Mouse (Mus musculus): ENCODE results near the gene Pogk.

Gene Pogk

DNA sequence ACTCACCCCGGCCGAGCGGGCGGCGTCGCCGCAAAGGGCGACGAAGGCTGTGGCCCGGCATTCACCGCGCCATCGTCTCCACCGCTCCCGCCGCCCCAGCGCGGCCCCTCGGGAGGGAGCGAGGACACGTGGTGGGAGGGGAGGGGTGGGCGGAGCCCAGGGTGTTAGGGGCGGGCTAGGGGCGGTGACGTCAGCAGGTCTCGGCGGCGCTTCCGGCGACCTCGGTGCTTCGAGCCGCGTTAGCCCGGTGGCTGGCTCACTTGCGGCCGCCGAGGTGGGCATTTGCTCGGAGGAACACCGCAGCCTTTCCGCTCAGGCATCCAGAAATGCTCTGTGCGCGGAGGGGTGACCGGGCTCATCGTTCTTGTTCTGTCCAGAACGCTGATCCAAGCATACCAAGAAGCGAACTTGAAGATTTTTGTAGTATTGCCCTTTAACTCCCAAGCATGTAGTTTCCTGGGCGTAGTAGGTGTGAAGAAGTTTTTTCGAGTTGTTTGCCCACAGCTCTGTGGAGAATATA is at the start of gene Pogk:
Gene Pogk (minus strand): TSS at position 163 of the 520 bp plus-strand sequence.
- in situ Hi-C loops (cut with MboI, MseI): no loop called here

DNA sequence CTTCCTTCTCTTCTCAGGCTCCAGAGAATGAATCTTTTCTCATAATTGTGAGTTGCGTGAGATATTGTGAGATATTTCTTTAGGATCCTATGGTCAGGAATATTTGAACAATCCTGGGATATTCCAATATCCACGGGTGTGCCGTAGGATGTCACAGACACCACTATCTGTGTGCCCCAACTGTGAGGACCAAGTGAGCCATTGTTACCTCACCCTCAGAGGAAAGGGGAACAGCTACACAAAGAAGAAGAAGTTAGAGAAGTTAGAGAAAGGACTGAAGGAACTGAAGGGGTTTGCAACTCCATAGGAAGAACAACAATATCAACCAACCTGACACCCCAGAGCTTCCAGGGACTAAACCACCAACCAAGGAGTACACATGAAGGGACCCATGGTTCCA is 32.3 kb upstream of the Pogk start:
- in situ Hi-C loops (cut with MboI, MseI): loop anchor here (25.0 kb wide), 1 partner anchor 770 kb away; no protein-coding TSS in a partner anchor

DNA sequence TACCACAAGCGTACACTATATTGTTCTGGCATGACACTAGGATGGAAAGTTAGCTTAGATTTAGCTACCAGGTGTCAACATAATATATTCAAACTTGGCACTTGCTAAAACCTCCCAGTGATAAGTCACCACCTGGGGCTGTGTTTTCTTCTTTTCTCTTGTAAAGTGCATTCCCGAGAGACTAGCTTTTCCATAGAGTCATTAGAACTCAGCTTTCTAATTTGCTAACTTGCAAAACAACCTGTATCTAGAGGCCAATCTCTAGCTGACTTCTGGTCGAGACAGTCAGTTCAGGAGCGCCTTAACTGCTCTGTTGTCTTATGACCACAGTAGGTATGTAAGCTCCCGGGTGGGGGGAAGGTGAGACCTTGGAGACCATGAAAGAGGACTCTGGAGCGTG is 29.8 kb upstream of the Pogk start:
- in situ Hi-C loops (cut with MboI, MseI): loop anchor here (25.0 kb wide), 1 partner anchor 773 kb away; no protein-coding TSS in a partner anchor

- in situ Hi-C loops (cut with MboI, MseI): loop anchor here (25.0 kb wide), 1 partner anchor 782 kb away; no protein-coding TSS in a partner anchor
Observed at GRCm38 (mm10) chr1:166429809-166430431, 20.3 kb upstream of the Pogk start.

GRCm38 (mm10) chr1:166429053-166429452 is 19.4 kb upstream of the Pogk start:
- in situ Hi-C loops (cut with MboI, MseI): loop anchor here (25.0 kb wide), 1 partner anchor 783 kb away; no protein-coding TSS in a partner anchor

- in situ Hi-C loops (cut with MboI, MseI): no loop called here
Observed at GRCm38 (mm10) chr1:166412266-166412665, 2.6 kb upstream of the Pogk start.

DNA sequence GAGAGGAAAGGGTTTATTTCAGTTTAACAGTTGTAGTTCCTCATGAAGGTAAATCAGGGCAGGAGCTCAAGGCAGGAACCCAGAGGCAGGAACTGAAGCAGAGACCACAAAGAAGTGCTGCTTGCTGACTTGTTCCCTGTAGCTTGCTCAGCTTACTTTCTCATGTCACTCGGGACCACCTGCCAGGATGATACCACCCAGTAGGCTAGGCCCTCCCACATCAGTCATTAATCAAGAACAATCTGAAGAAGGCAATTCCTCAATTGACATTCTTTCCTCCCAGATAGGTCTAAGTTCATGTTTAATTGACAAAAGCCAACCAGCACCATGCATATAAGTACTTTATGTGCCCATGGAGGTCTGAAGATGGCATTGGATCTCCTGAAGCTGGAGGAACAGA is 1.9 kb upstream of the Pogk start:
- in situ Hi-C loops (cut with MboI, MseI): no loop called here

GRCm38 (mm10) chr1:166409177-166409700 is 424 bp downstream of the Pogk start:
- in situ Hi-C loops (cut with MboI, MseI): no loop called here

- in situ Hi-C loops (cut with MboI, MseI): no loop called here
Observed at GRCm38 (mm10) chr1:166403846-166404245, 5.8 kb downstream of the Pogk start.

- in situ Hi-C loops (cut with MboI, MseI): no loop called here
Observed at GRCm38 (mm10) chr1:166402003-166402402, 7.7 kb downstream of the Pogk start.

GRCm38 (mm10) chr1:166401455-166401854 is 8.2 kb downstream of the Pogk start:
- in situ Hi-C loops (cut with MboI, MseI): no loop called here

GRCm38 (mm10) chr1:166396381-166396780 is 13.3 kb downstream of the Pogk start:
- in situ Hi-C loops (cut with MboI, MseI): loop anchor here (25.0 kb wide), 1 partner anchor 634 kb away; the partner anchor contains the start of gene Creg1

GRCm38 (mm10) chr1:166395661-166396060 is 14.0 kb downstream of the Pogk start:
- in situ Hi-C loops (cut with MboI, MseI): loop anchor here (25.0 kb wide), 1 partner anchor 633 kb away; the partner anchor contains the start of gene Creg1

DNA sequence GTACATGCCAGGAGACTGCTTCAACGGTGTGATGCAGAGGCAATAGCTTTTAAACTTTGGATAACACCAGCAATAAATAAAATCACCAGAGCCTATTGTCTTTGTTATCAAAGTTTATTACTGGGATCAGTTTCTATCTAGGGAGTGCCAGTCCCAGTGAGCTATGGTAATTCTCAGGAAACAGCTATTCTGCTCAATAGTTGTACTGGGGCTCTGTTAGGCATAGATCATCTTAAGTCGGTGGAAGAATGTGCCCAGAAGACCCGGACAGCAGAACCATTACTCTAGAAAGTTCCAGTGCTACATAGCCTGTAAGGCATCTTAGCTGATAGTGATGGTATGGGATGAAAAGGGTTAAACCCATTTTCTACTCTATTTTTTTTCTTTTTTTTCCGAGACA is 14.9 kb downstream of the Pogk start:
- in situ Hi-C loops (cut with MboI, MseI): loop anchor here (25.0 kb wide), 1 partner anchor 632 kb away; the partner anchor contains the start of gene Creg1

DNA sequence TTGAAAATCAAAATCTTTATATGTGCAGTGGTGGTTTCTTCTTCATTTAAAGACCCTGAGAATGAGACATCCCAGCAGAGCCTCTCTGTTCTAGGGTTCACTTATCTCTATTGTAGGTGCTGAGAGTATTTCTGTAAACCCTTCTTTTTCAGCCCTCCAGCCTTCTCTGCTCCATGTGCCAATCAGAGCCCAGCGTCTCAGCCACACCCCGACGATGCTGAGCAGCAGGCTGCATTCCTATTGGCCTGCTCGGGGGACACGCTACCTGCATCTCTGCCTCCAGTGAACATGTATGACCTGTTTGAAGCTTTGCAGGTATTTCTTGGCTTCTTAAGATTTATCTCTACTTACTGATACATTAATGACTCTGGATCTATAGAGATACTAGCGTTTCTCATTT is 18.0 kb downstream of the Pogk start:
- in situ Hi-C loops (cut with MboI, MseI): loop anchor here (25.0 kb wide), 1 partner anchor 629 kb away; the partner anchor contains the start of gene Creg1

DNA sequence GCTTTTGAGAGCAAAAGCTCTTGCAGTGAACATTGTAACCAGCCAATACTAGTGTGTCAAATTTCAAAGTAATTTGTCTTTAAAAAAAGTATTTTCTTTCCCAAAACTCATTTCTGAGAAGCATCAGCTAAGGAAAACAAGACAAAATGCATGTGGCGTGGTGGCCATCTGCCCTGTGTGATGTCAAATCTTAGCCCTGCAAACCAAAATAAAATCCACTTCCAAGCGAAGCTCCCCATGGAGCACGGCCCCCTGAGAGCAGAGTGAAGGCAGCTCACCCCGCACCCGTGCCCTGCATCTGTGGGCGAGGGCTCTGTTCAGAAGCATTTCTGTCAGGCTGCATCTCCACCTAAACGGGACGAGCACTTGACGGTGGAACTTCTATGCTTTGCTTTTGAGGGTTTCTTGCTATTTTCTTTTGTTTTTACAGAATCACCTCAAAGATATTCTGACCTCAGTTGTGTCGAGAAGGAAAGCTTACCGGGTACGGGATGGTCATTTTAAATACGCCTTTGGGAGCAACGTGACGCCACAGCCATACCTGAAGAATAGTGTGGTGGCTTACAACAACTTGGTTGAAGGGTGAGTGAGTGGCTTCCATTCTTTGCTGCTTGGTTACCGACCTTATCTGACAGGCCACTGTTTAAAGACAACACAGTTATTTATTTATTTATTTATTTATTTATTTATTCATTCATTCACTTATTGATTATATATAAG is 20.1 kb downstream of the Pogk start:
- in situ Hi-C loops (cut with MboI, MseI): loop anchor here (25.0 kb wide), 1 partner anchor 627 kb away; the partner anchor contains the start of gene Creg1

- in situ Hi-C loops (cut with MboI, MseI): loop anchor here (25.0 kb wide), 1 partner anchor 626 kb away; the partner anchor contains the start of gene Creg1
Observed at GRCm38 (mm10) chr1:166388511-166388910, 21.2 kb downstream of the Pogk start.

- in situ Hi-C loops (cut with MboI, MseI): loop anchor here (25.0 kb wide), 1 partner anchor 623 kb away; the partner anchor contains the start of gene Creg1
Observed at GRCm38 (mm10) chr1:166385431-166385830, 24.2 kb downstream of the Pogk start.

- in situ Hi-C loops (cut with MboI, MseI): loop anchor here (25.0 kb wide), 1 partner anchor 622 kb away; the partner anchor contains the start of gene Creg1
Observed at GRCm38 (mm10) chr1:166384614-166385013, 25.0 kb downstream of the Pogk start.

- in situ Hi-C loops (cut with MboI, MseI): loop anchor here (25.0 kb wide), 1 partner anchor 620 kb away; the partner anchor contains the start of gene Creg1
Observed at GRCm38 (mm10) chr1:166382626-166383025, 27.0 kb downstream of the Pogk start.

GRCm38 (mm10) chr1:166381821-166382220 is 27.8 kb downstream of the Pogk start:
- in situ Hi-C loops (cut with MboI, MseI): loop anchor here (25.0 kb wide), 1 partner anchor 620 kb away; the partner anchor contains the start of gene Creg1

Measured in T-helper 1 cell (primary cell).